Mouse (Mus musculus) intestine, postnatal 0 days (tissue): ENCODE measurements at regions not wholly inside any gene's neighbourhood (a gene's known extent, or its start where the extent isn't known, plus 50 kb on each side); places are given as distances from the start of the nearest gene placed in this dataset.

ENCODE experiments used
- ATAC-seq: fragments of 200-750 bp; cut with Nextera tagmentation; 2 replicates; pipeline ENCODE4 v1.8.0; 2017; ENCODE audit warnings: mild to moderate bottlenecking, moderate TSS enrichment, moderate library complexity
- H3K27ac ChIP-seq: fragments of 300-500 bp; sonication (generic); 2 replicates; pipeline ENCODE4 v1.5.1; 2014; ENCODE audit warnings: mild to moderate bottlenecking, low read depth, low read length, moderate library complexity
- H3K27me3 ChIP-seq: fragments of 300-500 bp; sonication (generic); replicated peaks from 2 replicates; pipeline ENCODE4 v1.6.1; 2014; ENCODE audit warnings: low read length, mixed read lengths; ENCODE audit not compliant: control insufficient read depth, insufficient read depth
- H3K36me3 ChIP-seq: fragments of 300-500 bp; sonication (generic); 2 replicates; pipeline ENCODE4 v1.6.1; 2014; ENCODE audit warnings: mild to moderate bottlenecking, moderate library complexity; ENCODE audit not compliant: control insufficient read depth, insufficient read depth
- H3K4me1 ChIP-seq: fragments of 300-500 bp; sonication (generic); replicated peaks from 2 replicates; pipeline ENCODE4 v1.6.1; 2014; ENCODE audit warnings: antibody characterized with exemption, low read length, mixed read lengths; ENCODE audit not compliant: control insufficient read depth, insufficient read depth
- H3K4me2 ChIP-seq: fragments of 300-500 bp; sonication (generic); replicated peaks from 2 replicates; pipeline ENCODE4 v1.6.1; 2014; ENCODE audit warnings: low read depth, mild to moderate bottlenecking, moderate library complexity
- H3K4me3 ChIP-seq: fragments of 300-500 bp; sonication (generic); 2 replicates; pipeline ENCODE4 v1.5.1; 2014; ENCODE audit warnings: low read depth, low read length
- H3K9ac ChIP-seq: fragments of 300-500 bp; sonication (generic); 2 replicates; pipeline ENCODE4 v1.6.1; 2014; ENCODE audit warnings: mild to moderate bottlenecking, low read depth, low read length
- H3K9me3 ChIP-seq: fragments of 300-500 bp; sonication (generic); 2 replicates; pipeline ENCODE4 v1.6.1; 2016; ENCODE audit warnings: mixed run types; ENCODE audit not compliant: control insufficient read depth
- CTCF ChIP-seq: sonication (generic); IDR thresholded peaks from 2 replicates; pipeline ENCODE4 v1.5.1; 2016; ENCODE audit warnings: low read depth, mild to moderate bottlenecking, control low read depth, antibody characterized with exemption, moderate library complexity
- WGBS: fragments of 180-500 bp; shearing (Covaris S2); extraction: QIAGEN DNeasy Blood & Tissue Kit; methylation state at CpG from one replicate; pipeline ENCODE4 v1.1.7; 2014; 5-methylcytosine and 5-hydroxymethylcytosine counted together

- TF ChIP-seq CTCF, result no peak
- no peaks in the 10 kb centered on the region for H3K9me3 ChIP-seq
- H3K27ac ChIP-seq, result no peak overlapping the region
- 62% methylated on average over 10 of the region's 10 CpGs for WGBS
- H3K4me3 ChIP-seq, result no peak overlapping the region
- no peaks in the 10 kb centered on the region for H3K27me3 ChIP-seq
- H3K36me3 ChIP-seq, result no peaks in the 10 kb centered on the region
- ATAC-seq, result no peak
- H3K9ac ChIP-seq, result no peak overlapping the region
- no peaks in the 10 kb centered on the region for H3K4me1 ChIP-seq
- H3K4me2 ChIP-seq, result no peak overlapping the region
Observed at GRCm38 (mm10) chr15:25291231-25291691, 122.3 kb downstream of the Basp1 start.

GRCm38 (mm10) chr15:25287850-25288249 lies 125.7 kb downstream of the Basp1 start:
- 40% methylated on average over 3 of the region's 3 CpGs for WGBS
- TF ChIP-seq CTCF, result no peak

GRCm38 (mm10) chr15:25284354-25285199 lies 129.0 kb downstream of the Basp1 start:
- H3K27ac ChIP-seq, result no peak overlapping the region
- no peak overlapping the region for H3K9ac ChIP-seq
- no peak overlapping the region for H3K4me2 ChIP-seq
- H3K27me3 ChIP-seq, result no peaks in the 10 kb centered on the region
- TF ChIP-seq CTCF, result no peak
- H3K4me1 ChIP-seq, result no peaks in the 10 kb centered on the region
- ATAC-seq, result no peak
- whole genome bisulfite sequencing, result 65% methylated on average over 17 of the region's 17 CpGs
- no peaks in the 10 kb centered on the region for H3K9me3 ChIP-seq
- H3K4me3 ChIP-seq, result no peak overlapping the region
- H3K36me3 ChIP-seq, result no peaks in the 10 kb centered on the region

More at GRCm38 (mm10) chr15:25287850-25288249, 125.7 kb downstream of the Basp1 start:
- no peak for ATAC-seq
- H3K9me3 ChIP-seq, result no peaks in the 10 kb centered on the region
- H3K27me3 ChIP-seq, result no peaks in the 10 kb centered on the region
- no peak overlapping the region for H3K4me3 ChIP-seq
- no peaks in the 10 kb centered on the region for H3K4me1 ChIP-seq
- H3K9ac ChIP-seq, result no peak overlapping the region
- H3K4me2 ChIP-seq, result no peak overlapping the region
- H3K36me3 ChIP-seq, result no peaks in the 10 kb centered on the region
- H3K27ac ChIP-seq, result no peak overlapping the region

GRCm38 (mm10) chr15:25283713-25284112 lies 129.9 kb downstream of the Basp1 start:
- Histone ChIP-seq H3K4me1 (no peaks in the 10 kb centered on the region), H3K27me3 (no peaks in the 10 kb centered on the region), H3K36me3 (no peaks in the 10 kb centered on the region), H3K4me2 (no peak overlapping the region), H3K4me3 (no peak overlapping the region), H3K9ac (no peak overlapping the region), H3K27ac (no peak overlapping the region), H3K9me3 (no peaks in the 10 kb centered on the region)
- no peak for ATAC-seq
- WGBS, result 88% methylated on average over 2 of the region's 2 CpGs
- no peak for TF ChIP-seq CTCF

GRCm38 (mm10) chr15:25282346-25282745 lies 131.2 kb downstream of the Basp1 start:
- Histone ChIP-seq H3K27ac (no peak overlapping the region), H3K9me3 (no peaks in the 10 kb centered on the region), H3K9ac (no peak overlapping the region), H3K4me2 (no peak overlapping the region), H3K4me1 (no peaks in the 10 kb centered on the region), H3K27me3 (no peaks in the 10 kb centered on the region), H3K4me3 (no peak overlapping the region), H3K36me3 (no peaks in the 10 kb centered on the region)
- TF ChIP-seq CTCF, result no peak
- 76% methylated on average over 9 of the region's 9 CpGs for WGBS
- ATAC-seq, result no peak

GRCm38 (mm10) chr15:25281942-25282341 lies 131.6 kb downstream of the Basp1 start:
- Histone ChIP-seq H3K4me2 (no peak overlapping the region), H3K4me1 (no peaks in the 10 kb centered on the region), H3K9me3 (no peaks in the 10 kb centered on the region), H3K4me3 (no peak overlapping the region), H3K36me3 (no peaks in the 10 kb centered on the region), H3K27ac (no peak overlapping the region), H3K27me3 (no peaks in the 10 kb centered on the region), H3K9ac (no peak overlapping the region)
- no peak for ATAC-seq
- TF ChIP-seq CTCF, result no peak
